Mouse (Mus musculus) cerebellum, adult 2 months (tissue): ENCODE data around the gene Zan.

ENCODE experiments used
- CTCF ChIP-seq: fragments of 200-500 bp; IDR thresholded peaks from 2 replicates; pipeline ENCODE4 v1.5.1; 2011; ENCODE audit warnings: low read depth, mild to moderate bottlenecking, control low read depth, low read length, moderate library complexity, borderline replicate concordance; ENCODE audit not compliant: insufficient read depth
- POLR2A ChIP-seq: fragments of 200-500 bp; IDR thresholded peaks from 2 replicates; pipeline ENCODE4 v1.6.1; 2011; ENCODE audit warnings: low read length, control low read depth, borderline replicate concordance; ENCODE audit not compliant: insufficient read depth

GRCm38 (mm10) chr5:137474351-137474750 is 2.5 kb downstream of the Zan start:
- TF ChIP-seq CTCF = no peak
- TF ChIP-seq POLR2A = no peak
